Mouse (Mus musculus): ENCODE data around the gene Cyp4a29. TPM values are rescaled to one million over a fixed set of nuclear protein-coding genes. Genes with fewer than 3 reads are reported as not detected.
"Not testable (repeated sequence)": the region's sequence is repeated elsewhere in the genome, so short reads cannot be mapped to it uniquely, and the experiment has no call there.

Gene Cyp4a29
- polyA plus RNA-seq (2014; fragmentation: Nextera tagmentation; extraction: Ambion mirVana), result not detected in 2 replicates

DNA sequence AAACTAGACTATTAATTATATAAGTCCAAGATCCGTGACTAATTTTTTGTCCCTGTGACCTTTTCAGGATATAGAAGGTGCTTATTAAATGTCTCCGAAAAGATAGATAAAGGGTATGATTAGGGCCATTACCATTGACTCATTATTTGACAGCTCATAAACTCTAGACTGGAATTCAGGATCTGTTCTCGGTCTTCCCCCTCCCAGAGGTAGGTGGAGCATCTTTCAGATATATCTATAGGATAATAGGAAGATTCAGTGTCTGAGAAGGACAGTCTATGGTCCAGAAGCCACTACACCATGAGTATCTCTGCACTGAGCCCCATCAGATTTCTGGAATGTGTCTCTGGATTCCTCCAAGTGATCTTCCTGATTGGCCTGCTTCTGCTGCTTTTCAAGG is at the start of gene Cyp4a29:
Gene Cyp4a29 (plus strand): TSS at position 301 of the 400 bp plus-strand sequence.
- no peak within 1 kb of the TSS for H3K4me2 ChIP-seq
- H3K4me3 ChIP-seq (ENCODE audit: low read depth, low read length), result no peak within 1 kb of the TSS
- H3K9ac ChIP-seq, result no peak within 1 kb of the TSS
- no peaks in the 10 kb centered on the region for H3K9me3 ChIP-seq (ENCODE audit: low read depth, low read length)
- DNase-seq (no peak), ATAC-seq (ENCODE audit: insufficient read depth) (no peak)
- no peak for TF ChIP-seq CTCF (IDR thresholded peaks at IDR 0.05; ENCODE audit: low read depth)
- no peaks in the 10 kb centered on the region for H3K36me3 ChIP-seq (ENCODE audit: insufficient read depth)
- H3K4me1 ChIP-seq (ENCODE audit: insufficient read depth), result no peaks in the 10 kb centered on the region
- no peak within 1 kb of the TSS for H3K27ac ChIP-seq (ENCODE audit: low read depth)
- 76% methylated on average over 3 of the region's 3 CpGs for WGBS
- H3K27me3 ChIP-seq (ENCODE audit: insufficient read depth, low read length), result no peaks in the 10 kb centered on the region

DNA sequence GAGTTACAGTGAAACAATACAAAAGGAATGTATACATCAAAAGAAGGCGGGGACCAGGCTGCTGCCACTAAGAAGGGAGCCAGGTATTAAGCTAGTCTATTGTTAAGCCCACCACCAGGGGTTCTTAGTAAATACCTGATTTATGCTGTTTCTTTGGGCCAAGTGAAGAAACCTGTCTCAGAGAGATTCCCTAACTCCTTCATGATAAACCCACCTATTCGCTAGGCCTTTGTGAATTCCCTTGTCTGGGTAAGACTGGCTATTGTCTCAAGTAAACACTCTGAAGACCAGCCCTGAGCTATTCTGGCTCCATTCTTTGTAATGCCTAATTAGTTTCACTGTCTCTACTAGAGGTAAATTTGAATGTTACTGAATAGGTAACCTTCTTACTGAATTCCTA is 9.0 kb upstream of the Cyp4a29 start:
- WGBS, result 85% methylated on average over 2 of the region's 2 CpGs
- not testable (repeated sequence) for ATAC-seq (ENCODE audit: insufficient read depth)

GRCm38 (mm10) chr4:115236462-115237096 is 5.3 kb upstream of the Cyp4a29 start:
- Histone ChIP-seq H3K4me1 (ENCODE audit: insufficient read depth) (no peaks in the 10 kb centered on the region), H3K36me3 (ENCODE audit: insufficient read depth) (no peaks in the 10 kb centered on the region), H3K9ac (no peak overlapping the region), H3K4me3 (ENCODE audit: low read depth, low read length) (no peak overlapping the region), H3K4me2 (no peak overlapping the region), H3K27me3 (ENCODE audit: insufficient read depth, low read length) (no peaks in the 10 kb centered on the region), H3K9me3 (ENCODE audit: low read depth, low read length) (no peaks in the 10 kb centered on the region), H3K27ac (ENCODE audit: low read depth) (no peak overlapping the region)
- ATAC-seq (ENCODE audit: insufficient read depth) (no peak), DNase-seq (peak; percentile 1)
- WGBS, result 59% methylated on average over 1 of the region's 1 CpGs
- no peak for TF ChIP-seq CTCF (IDR thresholded peaks at IDR 0.05; ENCODE audit: low read depth)

More for the DNA sequence above, 9.0 kb upstream of the Cyp4a29 start:
- not testable (repeated sequence) for DNase-seq; H3K27ac ChIP-seq (ENCODE audit: low read depth); H3K4me2 ChIP-seq; H3K9ac ChIP-seq; H3K36me3 ChIP-seq (ENCODE audit: insufficient read depth); H3K4me1 ChIP-seq (ENCODE audit: insufficient read depth); H3K27me3 ChIP-seq (ENCODE audit: insufficient read depth, low read length); H3K4me3 ChIP-seq (ENCODE audit: low read depth, low read length); H3K9me3 ChIP-seq (ENCODE audit: low read depth, low read length)

DNA sequence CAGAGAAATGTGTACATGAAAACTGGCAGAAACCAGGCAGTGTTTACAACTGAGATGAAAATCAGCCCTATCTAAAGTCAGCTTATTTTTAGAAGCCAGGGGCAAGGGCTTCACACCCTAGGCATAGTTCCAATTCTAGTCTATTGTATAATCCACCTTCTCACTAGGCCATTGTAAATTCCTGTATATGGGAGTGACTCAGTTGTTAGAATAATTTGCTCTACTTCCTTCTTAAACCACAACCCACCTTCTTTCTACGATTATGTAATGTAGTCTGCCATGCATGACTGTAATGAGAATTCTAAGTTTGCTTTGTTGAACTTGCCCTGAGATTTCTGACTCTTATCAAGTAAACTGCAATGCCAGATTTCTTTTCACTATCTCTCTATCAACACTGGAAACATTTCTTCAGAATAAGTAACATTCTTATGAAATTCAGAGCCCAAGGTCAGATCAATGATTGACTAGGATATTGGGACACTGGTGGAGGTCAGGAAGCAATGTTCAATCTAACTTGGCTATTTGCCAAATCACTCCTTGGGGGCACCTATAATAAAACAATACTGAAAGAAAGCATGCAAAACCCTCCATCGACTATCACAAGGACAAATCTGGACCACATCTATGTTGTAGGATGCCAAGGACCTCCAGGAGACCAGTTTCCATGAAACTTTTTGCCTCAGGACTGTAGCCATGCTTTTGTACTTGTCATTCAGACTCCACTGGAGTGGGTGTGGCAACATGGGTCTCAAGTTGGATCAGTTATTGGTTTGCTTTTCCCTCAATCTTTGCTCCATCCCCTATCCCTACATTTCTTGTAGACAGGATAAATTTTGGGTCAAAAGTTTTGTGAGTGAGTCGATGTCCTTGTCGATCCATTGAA is 23.0 kb downstream of the Cyp4a29 start:
- H3K4me1 ChIP-seq (ENCODE audit: insufficient read depth); H3K4me2 ChIP-seq; H3K9me3 ChIP-seq (ENCODE audit: low read depth, low read length); H3K9ac ChIP-seq; H3K36me3 ChIP-seq (ENCODE audit: insufficient read depth); H3K27ac ChIP-seq (ENCODE audit: low read depth); H3K4me3 ChIP-seq (ENCODE audit: low read depth, low read length); H3K27me3 ChIP-seq (ENCODE audit: insufficient read depth, low read length); DNase-seq; ATAC-seq (ENCODE audit: insufficient read depth): not testable (repeated sequence)
- 81% methylated on average over 3 of the region's 4 CpGs for WGBS

DNA sequence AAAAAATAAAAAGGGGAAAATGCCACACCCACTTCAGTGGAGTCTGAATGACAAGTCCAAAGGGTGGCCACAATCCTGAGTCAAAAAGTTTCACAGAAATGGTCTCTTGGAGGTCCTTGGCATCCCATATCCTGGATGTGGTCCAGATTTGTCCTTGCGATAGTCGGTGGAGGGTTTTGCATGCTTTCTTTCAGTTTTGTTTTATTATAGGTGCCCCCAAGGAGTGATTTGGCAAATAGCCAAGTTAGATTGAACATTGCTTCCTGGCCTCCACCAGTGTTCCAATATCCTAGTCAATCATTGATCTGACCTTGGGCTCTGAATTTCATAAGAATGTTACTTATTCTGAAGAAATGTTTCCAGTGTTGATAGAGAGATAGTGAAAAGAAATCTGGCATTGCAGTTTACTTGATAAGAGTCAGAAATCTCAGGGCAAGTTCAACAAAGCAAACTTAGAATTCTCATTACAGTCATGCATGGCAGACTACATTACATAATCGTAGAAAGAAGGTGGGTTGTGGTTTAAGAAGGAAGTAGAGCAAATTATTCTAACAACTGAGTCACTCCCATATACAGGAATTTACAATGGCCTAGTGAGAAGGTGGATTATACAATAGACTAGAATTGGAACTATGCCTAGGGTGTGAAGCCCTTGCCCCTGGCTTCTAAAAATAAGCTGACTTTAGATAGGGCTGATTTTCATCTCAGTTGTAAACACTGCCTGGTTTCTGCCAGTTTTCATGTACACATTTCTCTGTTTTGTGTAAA is 36.5 kb downstream of the Cyp4a29 start:
- not testable (repeated sequence) for H3K4me3 ChIP-seq (ENCODE audit: low read depth, low read length); H3K9ac ChIP-seq; DNase-seq; H3K27me3 ChIP-seq (ENCODE audit: insufficient read depth, low read length); H3K27ac ChIP-seq (ENCODE audit: low read depth); H3K4me2 ChIP-seq; H3K36me3 ChIP-seq (ENCODE audit: insufficient read depth); H3K9me3 ChIP-seq (ENCODE audit: low read depth, low read length); H3K4me1 ChIP-seq (ENCODE audit: insufficient read depth); ATAC-seq (ENCODE audit: insufficient read depth)
- WGBS, result 86% methylated on average over 2 of the region's 3 CpGs

DNA sequence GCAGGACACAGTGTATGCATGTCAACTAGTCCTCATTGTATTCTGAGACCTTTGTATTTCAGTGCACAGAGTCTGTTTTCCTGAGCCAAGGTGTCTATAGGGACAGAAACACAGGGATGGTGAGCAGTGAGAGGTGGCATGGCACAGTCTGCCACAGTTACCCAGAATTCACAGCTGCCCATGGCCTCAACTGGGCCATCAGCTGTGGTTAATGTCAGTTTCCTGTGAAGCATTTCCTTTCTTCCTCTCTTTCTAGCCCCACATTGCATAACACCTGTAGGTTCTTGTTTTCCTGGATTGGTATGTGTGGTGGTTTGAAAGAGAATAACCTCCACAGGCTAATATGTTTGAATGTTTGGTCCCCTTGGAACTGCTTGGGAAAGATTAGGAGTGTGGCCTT is 38.5 kb downstream of the Cyp4a29 start:
- Histone ChIP-seq H3K36me3 (ENCODE audit: insufficient read depth) (no peaks in the 10 kb centered on the region), H3K27me3 (ENCODE audit: insufficient read depth, low read length) (no peaks in the 10 kb centered on the region), H3K27ac (ENCODE audit: low read depth) (no peak overlapping the region), H3K4me3 (ENCODE audit: low read depth, low read length) (no peak overlapping the region), H3K4me2 (peak overlapping the region; percentile 60), H3K9me3 (ENCODE audit: low read depth, low read length) (no peaks in the 10 kb centered on the region), H3K9ac (0 out of 2 replicates have a peak overlapping the region, but pooled peaks have one; percentile 8), H3K4me1 (ENCODE audit: insufficient read depth) (no peaks in the 10 kb centered on the region)
- no peak for DNase-seq
- no peak for TF ChIP-seq CTCF (IDR thresholded peaks at IDR 0.05; ENCODE audit: low read depth)
- ATAC-seq (ENCODE audit: insufficient read depth), result no peak

DNA sequence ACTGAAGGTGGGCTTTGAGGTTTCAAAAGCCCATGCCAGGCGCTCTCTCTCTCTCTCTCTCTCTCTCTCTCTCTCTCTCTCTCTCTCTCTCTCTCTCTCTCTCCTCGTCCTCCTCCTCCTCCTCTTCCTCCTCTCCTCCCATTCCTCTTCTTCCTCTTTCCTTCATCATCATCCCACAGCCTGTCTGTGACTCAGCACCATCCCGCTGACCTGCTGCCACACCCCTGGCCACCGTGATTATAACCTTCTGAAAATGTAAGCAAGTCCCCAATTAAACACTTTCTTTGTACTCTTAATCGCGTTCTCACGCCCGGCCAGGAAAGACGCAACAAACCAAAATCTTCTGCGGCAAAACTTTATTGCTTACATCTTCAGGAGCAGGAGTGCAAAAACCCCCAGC is 38.9 kb downstream of the Cyp4a29 start:
- not testable (repeated sequence) for H3K4me1 ChIP-seq (ENCODE audit: insufficient read depth); DNase-seq; ATAC-seq (ENCODE audit: insufficient read depth); H3K27me3 ChIP-seq (ENCODE audit: insufficient read depth, low read length); H3K36me3 ChIP-seq (ENCODE audit: insufficient read depth); H3K9me3 ChIP-seq (ENCODE audit: low read depth, low read length); H3K27ac ChIP-seq (ENCODE audit: low read depth)
- H3K9ac ChIP-seq, result peak overlapping the region; percentile 8; the same call in 1 of the 2 replicates
- WGBS, result 13% methylated on average over 10 of the region's 10 CpGs
- H3K4me2 ChIP-seq, result peak overlapping the region; percentile 60
- peak overlapping the region; percentile 23; the same call in 1 of the 2 replicates for H3K4me3 ChIP-seq (ENCODE audit: low read depth, low read length)

GRCm38 (mm10) chr4:115281231-115281767 is 39.4 kb downstream of the Cyp4a29 start:
- H3K36me3 ChIP-seq (ENCODE audit: insufficient read depth); H3K4me1 ChIP-seq (ENCODE audit: insufficient read depth); H3K27me3 ChIP-seq (ENCODE audit: insufficient read depth, low read length); H3K9me3 ChIP-seq (ENCODE audit: low read depth, low read length); H3K9ac ChIP-seq; H3K27ac ChIP-seq (ENCODE audit: low read depth): not testable (repeated sequence)
- Histone ChIP-seq H3K4me2 (peak overlapping the region; percentile 60), H3K4me3 (ENCODE audit: low read depth, low read length) (peak overlapping the region; percentile 23; the same call in 1 of the 2 replicates)
- 15% methylated on average over 20 of the region's 23 CpGs for WGBS
- ATAC-seq (ENCODE audit: insufficient read depth) (peak; percentile 63; the same call in 1 of the 2 replicates), DNase-seq (peak; percentile 30)

- H3K27me3 ChIP-seq (ENCODE audit: insufficient read depth, low read length); H3K4me2 ChIP-seq; H3K9ac ChIP-seq; H3K27ac ChIP-seq (ENCODE audit: low read depth); H3K4me1 ChIP-seq (ENCODE audit: insufficient read depth); ATAC-seq (ENCODE audit: insufficient read depth); H3K9me3 ChIP-seq (ENCODE audit: low read depth, low read length); H3K36me3 ChIP-seq (ENCODE audit: insufficient read depth); DNase-seq; H3K4me3 ChIP-seq (ENCODE audit: low read depth, low read length): not testable (repeated sequence)
These were observed 56.9 kb downstream of the Cyp4a29 start, which contains the start of gene Cyp4a12a for GRCm38 (mm10) chr4:115298746-115299145. TSS of gene Cyp4a12a (plus strand) at chr4:115299046.

Data from lung, embryonic 14.5 days (tissue).